Mouse (Mus musculus) forelimb bud, embryonic 11.5 days (tissue): ENCODE measurements around the gene Atp5k.

Experiments
- DNase-seq: peaks from one replicate; pipeline ENCODE4 v3.0.0-alpha.2; 2012; ENCODE audit warnings: low read depth, low spot score

The Atp5k gene

GRCm38 (mm10) chr5:108433804-108434587, at the start of gene Atp5k:
Gene Atp5k, minus strand, starts transcription at chr5:108434448.
- DNase-seq, result peak; percentile 94

DNA sequence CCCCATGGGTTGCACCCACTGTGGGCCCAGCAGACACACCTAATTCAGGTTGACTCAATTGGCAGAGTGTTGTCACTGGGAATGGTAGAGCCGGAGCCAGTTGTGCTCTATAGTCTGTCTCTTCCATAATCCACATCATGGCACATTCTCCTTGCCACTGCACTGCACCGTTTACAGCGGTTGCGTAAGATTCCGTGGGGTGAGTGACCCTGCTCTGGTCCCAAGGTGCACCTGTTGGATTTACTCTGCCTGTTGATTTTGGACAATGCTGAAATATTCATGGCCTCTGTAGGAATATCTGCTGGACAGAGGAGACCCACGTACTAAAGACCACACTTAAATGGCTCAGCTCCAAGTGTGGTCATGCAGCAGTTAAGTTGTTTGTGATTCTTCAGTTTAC, 48.8 kb upstream of the Atp5k start:
- DNase-seq, result no peak

DNA sequence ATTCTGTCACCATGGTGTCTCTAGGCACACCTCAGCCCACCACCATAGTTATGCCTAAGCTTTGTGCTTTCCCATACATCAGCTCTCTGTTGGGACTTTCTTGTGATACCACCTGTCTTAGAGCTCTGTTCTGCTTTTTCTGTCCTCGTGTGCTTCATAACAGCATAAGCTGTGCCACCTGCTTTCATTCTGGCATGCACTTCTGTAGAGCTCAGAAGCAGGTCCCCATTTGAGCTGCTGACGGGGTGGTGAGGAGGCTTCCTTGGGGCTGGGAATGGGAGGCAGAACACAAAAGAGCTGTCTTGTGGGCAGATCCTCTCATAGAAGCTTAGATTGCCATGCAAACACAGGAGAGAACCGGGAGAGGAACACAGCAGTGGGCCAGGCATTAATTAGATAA, 41.7 kb upstream of the Atp5k start:
- no peak for DNase-seq

DNA sequence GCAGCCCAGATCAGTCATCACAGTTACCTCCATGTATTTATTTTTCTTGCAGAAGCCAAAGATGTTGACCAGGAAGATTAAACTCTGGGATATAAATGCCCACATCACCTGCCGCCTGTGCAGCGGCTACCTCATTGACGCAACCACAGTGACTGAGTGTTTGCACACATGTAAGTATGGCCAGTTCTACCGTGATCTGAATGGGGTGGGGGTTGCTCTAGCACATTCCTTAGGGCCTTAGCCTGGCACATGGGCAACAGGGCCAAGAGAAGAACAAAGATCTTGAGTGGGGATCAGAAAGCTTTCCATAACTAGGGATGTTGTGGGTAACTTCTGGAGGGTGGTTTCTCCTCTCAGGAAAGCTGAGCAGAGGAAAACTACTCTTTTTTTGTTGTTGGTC, 39.5 kb upstream of the Atp5k start:
- no peak for DNase-seq

- no peak for DNase-seq
These were observed 35.4 kb upstream of the Atp5k start for GRCm38 (mm10) chr5:108469617-108470016.

- DNase-seq, result no peak
These were observed 32.4 kb upstream of the Atp5k start for GRCm38 (mm10) chr5:108466647-108467046.

DNA sequence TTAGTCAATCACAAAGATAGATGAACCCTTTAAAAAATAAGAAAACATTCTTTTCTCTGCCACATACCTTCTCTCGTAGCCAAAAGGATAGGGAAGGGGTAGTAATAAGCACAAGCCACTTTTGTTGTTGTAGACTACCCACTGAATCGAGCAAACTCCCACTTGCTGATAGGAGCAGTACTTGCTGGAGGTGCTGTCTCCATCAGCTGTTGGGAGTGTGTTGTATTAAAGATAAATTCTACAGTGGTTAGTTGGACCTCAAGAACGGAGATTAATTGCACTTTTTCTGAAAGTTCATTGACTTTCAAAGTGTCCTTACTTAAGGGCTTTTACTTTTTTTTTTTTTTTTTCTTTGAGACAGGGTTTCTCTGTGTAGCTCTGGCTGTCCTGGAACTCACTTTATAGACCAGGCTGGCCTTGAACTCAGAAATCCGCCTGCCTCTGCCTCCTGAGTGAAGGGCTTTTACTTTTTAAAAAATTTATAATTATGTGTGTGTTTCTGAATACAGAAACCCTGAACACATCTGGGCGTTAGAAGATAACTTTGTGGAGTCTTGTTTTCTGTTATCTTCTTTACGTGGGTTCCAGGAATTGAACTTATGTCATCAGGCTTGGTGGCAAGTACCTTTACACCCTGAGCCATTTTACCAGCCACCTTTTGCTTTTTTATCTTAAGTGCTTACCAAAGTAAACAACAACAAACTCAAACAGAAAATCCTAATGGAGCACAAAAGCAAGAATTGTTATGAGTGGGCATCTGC, 31.1 kb upstream of the Atp5k start:
- no peak for DNase-seq

GRCm38 (mm10) chr5:108462446-108462845, 28.2 kb upstream of the Atp5k start:
- no peak for DNase-seq

DNA sequence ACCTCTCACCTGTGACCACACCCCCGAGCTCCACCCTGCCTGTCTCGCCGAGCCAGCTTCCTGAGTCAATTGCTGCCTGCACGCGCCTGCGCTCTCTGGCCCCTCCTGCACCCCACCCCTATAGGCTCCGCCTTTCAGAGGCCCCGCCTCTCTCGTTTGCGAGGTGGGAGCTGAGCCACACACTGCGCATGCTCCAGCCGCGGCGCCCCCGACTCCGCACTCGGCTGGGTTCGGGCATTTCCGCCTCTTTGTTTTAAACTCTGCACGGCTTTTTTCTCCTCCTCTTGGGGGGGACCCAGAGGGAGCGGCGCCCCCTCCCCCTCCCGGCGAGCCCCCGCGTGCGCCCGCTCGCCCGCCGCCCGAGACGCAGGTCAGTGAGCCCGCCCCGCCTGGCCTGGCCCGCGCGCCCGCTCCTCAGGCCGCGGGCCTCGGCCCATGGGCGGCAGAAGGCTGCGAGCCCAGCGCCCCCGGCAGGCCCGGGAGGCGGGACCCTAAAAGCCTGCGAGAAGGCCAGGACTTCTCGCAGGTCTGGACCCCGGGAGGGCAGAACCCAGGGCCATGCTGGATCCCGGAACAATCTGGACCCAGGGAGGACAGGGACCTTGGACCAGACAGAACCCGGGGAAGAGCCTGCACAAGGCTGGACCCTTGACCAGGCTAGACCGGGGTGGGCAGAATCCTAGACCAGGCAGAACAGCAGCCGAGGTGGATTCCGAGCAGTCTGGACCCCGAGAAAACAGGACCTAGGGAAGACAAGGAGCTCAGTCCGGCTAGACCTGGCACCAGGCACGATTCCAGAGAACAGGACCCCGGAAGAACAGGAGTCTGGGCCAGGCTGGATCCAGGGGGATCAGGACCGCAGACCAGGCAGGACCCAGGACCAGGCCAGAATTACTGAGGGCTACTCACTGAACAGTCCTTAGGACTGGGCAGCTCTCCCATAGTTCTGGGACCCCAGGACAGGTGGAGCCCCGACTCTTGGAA, 27.1 kb upstream of the Atp5k start, which contains the start of gene Pcgf3:
Gene Pcgf3 (plus strand): TSS at position 151 of the 984 bp plus-strand sequence.
- peak; percentile 95 for DNase-seq

DNA sequence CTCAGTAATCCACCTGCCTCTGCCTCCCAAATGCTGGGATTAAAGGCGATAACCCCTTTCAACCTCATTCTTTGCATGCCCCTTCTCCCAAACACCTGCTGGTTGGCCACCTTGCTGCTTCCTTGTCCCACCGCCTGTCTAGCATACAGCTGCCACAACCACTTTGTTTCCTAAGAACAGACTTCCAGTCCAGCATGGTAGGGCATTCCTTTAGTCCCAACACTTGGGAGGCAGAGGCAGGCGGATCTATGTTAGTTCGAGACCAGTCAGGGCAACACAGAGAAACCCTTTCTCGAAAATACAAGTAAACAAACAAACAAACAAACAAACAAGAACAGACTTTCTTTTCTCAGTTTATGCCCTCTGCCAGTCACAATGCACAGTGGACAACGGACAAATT, 26.2 kb upstream of the Atp5k start:
- no peak for DNase-seq

GRCm38 (mm10) chr5:108458706-108459105, 24.5 kb upstream of the Atp5k start:
- no peak for DNase-seq

GRCm38 (mm10) chr5:108454094-108454493, 19.8 kb upstream of the Atp5k start:
- no peak for DNase-seq

DNA sequence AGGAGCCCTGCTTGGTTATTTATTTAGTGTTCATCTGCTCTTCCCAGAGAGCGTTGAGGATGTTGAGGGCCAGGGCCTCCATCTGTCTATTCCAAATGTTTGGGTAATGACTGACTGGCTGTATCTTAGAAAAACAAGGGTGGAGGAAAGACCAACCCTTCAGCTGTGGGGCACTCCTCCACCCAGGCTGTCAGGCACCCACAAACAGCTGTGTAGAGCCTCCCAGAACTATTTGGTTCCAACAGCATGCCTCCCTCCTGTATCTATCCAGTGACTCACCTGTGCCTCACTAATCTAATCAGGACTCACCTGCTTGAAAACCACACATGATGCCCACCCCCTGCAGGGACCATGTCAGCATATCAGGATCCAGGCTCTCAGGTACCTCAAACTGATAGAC, 18.2 kb upstream of the Atp5k start:
- no peak for DNase-seq

DNA sequence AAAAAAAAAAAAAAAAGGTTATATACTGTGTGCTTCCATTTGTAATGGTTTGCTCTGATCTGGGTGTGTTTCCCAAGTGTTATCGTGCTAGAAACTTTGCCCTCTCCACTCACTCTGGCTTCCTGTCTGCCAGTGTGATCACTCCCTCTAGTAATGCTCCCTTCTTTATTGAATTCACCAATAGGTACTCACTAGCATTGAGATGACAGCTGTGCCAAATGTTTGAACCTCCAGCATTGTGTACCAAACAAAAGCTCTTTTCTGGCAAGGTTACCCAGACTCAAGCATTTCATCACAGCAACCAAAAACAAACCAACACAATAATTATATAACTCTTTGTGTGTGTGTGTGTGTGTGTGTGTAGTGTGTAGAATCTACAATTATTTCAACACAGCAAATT, 17.4 kb upstream of the Atp5k start:
- no peak for DNase-seq

DNA sequence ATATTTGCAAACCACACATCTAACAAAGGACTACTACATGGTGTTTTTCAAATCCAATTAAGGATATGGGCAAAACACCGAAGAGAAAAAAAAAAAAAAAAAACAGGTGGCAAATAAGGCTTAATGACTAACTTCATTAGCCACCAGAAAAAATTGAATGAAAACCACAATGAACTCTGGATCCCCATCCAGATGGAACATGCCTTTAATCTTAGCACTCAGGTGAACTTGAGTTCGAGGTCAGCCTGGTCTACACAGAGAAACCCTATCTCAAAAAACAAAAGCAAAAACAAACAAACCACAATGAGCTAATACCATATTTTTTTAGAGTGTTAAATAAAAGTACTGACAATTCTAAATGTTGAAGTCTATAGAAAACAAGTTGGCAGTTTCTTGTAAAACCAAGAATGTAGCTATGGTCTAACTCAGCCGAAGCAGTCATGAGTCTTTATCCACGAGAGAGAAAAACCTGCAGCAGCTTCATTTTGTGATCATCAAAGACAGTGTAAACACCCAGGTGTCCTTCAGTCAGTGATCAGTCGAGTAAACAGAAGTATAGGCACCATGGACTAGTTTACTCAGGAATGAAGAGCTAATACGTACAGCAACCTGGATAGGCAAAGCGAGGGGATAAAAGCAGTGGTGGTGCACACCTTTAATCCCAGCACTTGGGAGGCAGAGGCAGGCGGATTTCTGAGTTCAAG, 16.7 kb upstream of the Atp5k start:
- no peak for DNase-seq

GRCm38 (mm10) chr5:108448785-108449668, 14.8 kb upstream of the Atp5k start, which contains the start of gene Mfsd7a:
Gene Mfsd7a, minus strand, starts transcription at chr5:108448891.
- peak; percentile 51 for DNase-seq

GRCm38 (mm10) chr5:108447857-108448256, 13.6 kb upstream of the Atp5k start:
- no peak for DNase-seq

DNA sequence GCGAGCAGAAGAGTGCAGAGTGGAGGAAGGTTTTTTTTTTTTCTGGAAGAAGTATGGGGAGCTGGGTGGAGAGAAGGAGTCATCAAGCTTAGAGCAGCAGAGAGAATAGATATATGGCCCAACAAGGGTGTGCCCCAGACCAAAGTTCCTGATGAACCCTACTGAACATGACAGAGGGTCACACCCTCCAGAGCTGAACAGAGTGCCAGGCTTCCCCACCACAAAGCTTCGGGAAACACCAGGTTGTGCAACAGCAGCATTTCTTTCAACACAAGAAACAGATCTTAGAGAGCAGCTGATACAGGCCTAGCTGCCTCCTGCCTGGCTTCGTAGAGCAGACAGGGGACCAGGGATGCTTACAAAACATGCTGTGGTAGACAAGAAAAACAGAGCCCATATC, 12.7 kb upstream of the Atp5k start:
- no peak for DNase-seq

- no peak for DNase-seq
These were observed 1.9 kb upstream of the Atp5k start for GRCm38 (mm10) chr5:108436101-108436500.

DNA sequence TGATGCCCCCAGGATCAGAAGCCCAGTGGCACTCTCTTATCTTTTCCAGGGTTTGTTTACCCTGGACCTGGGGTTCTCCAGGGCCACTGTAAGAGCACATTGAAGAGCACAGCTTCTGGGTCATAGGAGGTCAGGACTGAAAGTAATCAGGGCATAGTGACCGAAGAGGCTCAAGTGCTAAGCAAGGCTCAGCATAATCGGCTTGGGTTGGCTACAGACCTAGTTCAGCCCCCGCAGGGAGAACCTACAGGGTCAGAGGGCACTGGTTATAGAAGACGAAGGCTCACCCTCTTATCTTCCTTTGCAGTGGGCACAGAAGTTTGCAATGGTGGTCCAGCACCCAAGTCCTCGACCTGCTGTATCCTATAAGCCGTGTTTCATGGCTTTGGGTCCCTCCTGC, 3.1 kb downstream of the Atp5k start:
- DNase-seq, result no peak
